Comparison of ENCODE assay signal across 7 mouse cellular contexts in the genomic region with DNA sequence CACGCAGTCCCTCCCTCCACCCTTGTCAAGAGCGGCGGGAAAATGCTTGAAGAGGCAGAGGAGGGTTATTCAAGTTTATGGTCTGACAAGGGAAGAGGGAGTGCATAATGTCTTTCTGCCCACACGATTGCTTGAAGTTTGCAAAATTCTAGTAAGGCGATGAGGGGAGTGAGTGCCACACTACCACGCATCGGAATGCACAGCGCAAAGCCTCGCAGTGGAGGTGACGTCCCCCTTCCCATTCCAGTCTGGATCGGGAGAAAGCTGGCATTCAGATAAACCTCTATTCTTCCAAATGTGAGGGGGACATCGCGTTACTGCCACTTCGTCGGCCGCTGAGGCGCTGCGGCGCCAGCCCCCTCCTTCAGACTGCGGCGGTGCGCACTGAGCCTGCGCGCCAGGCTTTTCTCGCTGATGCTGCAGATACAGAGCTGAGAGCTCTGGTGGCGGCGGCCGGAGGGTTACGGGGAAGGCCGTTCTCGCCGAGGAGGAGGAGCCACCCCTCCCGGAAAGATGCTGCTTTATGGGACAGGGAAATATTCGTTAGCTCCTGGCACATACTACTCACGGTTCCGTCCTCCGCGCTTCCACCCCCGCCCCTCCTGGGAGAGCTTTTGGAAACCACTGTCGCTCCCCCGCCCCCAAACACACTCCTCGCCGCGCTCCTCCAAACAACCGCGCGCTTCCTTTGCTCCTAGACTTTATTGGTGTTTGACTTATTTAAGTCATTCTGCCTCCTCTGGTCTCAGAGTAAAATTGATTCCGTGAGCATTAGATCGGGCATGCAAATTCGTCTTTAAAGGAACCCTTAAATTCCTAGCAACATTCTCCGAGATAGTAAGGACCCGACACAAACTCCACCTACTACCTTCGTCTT. TPM values are rescaled to one million over a fixed set of nuclear protein-coding genes. Genes with fewer than 3 reads are reported as not detected.
A peak's percentile ranks its signal among the peaks of the same experiment; 100 is the strongest.
DNase-seq lines count a peak whose midpoint lies in the region; ATAC-seq and TF ChIP-seq lines count a peak whose summit lies in the region.

No protein-coding gene starts in this region.

- H3K4me2 ChIP-seq in embryonic facial prominence, embryonic 13.5 days: peak overlapping the region; percentile 91
- peak overlapping the region; percentile 94 for H3K4me2 ChIP-seq in limb, embryonic 14.5 days (replicated peaks; ENCODE audit: low read depth, low read length, severe bottlenecking)
- H3K4me2 ChIP-seq in midbrain, embryonic 15.5 days: peak overlapping the region; percentile 97

- peaks cover 11% of the 10 kb centered on the region for H3K4me1 ChIP-seq in embryonic facial prominence, embryonic 13.5 days
- H3K4me1 ChIP-seq in heart, adult 2 months (ENCODE audit: control insufficient read depth, insufficient read depth, low read length): no peaks in the 10 kb centered on the region
- peaks cover 7% of the 10 kb centered on the region; the same call in 1 of the 2 replicates for H3K4me1 ChIP-seq in limb, embryonic 14.5 days (ENCODE audit: control insufficient read depth, insufficient read depth, low read length)
- H3K4me1 ChIP-seq in midbrain, embryonic 15.5 days: peaks cover 9% of the 10 kb centered on the region; the same call in 1 of the 2 replicates

- ATAC-seq in embryonic facial prominence, embryonic 13.5 days (ENCODE audit: insufficient number of reproducible peaks, insufficient read depth, low FRiP score, low TSS enrichment, low read depth): 0 out of 2 replicates have a peak, but pooled peaks have one; percentile 41
- peak; percentile 69 for ATAC-seq in limb, embryonic 14.5 days (ENCODE audit: low FRiP score, low read depth)
- ATAC-seq in midbrain, embryonic 15.5 days (replicated peaks): peak; percentile 75

- H3K4me3 ChIP-seq in embryonic facial prominence, embryonic 13.5 days: peak overlapping the region; percentile 69
- peak overlapping the region; percentile 64 for H3K4me3 ChIP-seq in heart, adult 2 months
- H3K4me3 ChIP-seq in limb, embryonic 14.5 days (replicated peaks; ENCODE audit: low read length): peak overlapping the region; percentile 68
- H3K4me3 ChIP-seq in midbrain, embryonic 15.5 days: peak overlapping the region; percentile 71

- DNase-seq in brain, adult 2 months (ENCODE audit: low read depth, low spot score): peak; percentile 91
- peak; percentile 72 to 78 for DNase-seq in heart, adult 2 months
- peak; percentile 40 for DNase-seq in kidney, adult 9 months
- peak; percentile 82 for DNase-seq in limb, embryonic 14.5 days (ENCODE audit: low spot score)
- DNase-seq in spleen, postnatal 14 days (ENCODE audit: low spot score in 2 of 2): peak; percentile 15 to 16

- no peak for TF ChIP-seq CTCF in heart, adult 2 months (IDR thresholded peaks at IDR 0.05)

- no peaks in the 10 kb centered on the region for H3K9me3 ChIP-seq in embryonic facial prominence, embryonic 13.5 days
- H3K9me3 ChIP-seq in limb, embryonic 14.5 days (ENCODE audit: control insufficient read depth, low read length): no peaks in the 10 kb centered on the region
- H3K9me3 ChIP-seq in midbrain, embryonic 15.5 days: no peaks in the 10 kb centered on the region

- no peaks in the 10 kb centered on the region for H3K36me3 ChIP-seq in embryonic facial prominence, embryonic 13.5 days
- H3K36me3 ChIP-seq in heart, adult 2 months (ENCODE audit: control insufficient read depth, insufficient read depth, low read length): no peaks in the 10 kb centered on the region
- no peaks in the 10 kb centered on the region for H3K36me3 ChIP-seq in limb, embryonic 14.5 days (ENCODE audit: control insufficient read depth, insufficient read depth, low read length)
- H3K36me3 ChIP-seq in midbrain, embryonic 15.5 days (replicated peaks): no peaks in the 10 kb centered on the region

- peak; percentile 46; the same call in 1 of the 2 replicates for TF ChIP-seq POLR2A in heart, adult 2 months (IDR thresholded peaks at IDR 0.05; ENCODE audit: insufficient read depth, low read depth, low read length)
- TF ChIP-seq POLR2A in limb, embryonic 14.5 days (IDR thresholded peaks at IDR 0.05; ENCODE audit: borderline replicate concordance, extremely low read depth, insufficient read depth, insufficient read length): peak; percentile 46; the same call in 1 of the 2 replicates

- TF ChIP-seq EP300 in heart, adult 2 months (IDR thresholded peaks at IDR 0.05; ENCODE audit: insufficient read depth, low read depth, low read length): no peak

- WGBS in embryonic facial prominence, embryonic 13.5 days: under 1% methylated on average over 53 of the region's 53 CpGs
- WGBS in heart, adult 2 months: under 1% methylated on average over 53 of the region's 53 CpGs
- under 1% methylated on average over 53 of the region's 53 CpGs for WGBS in limb, embryonic 14.5 days
- under 1% methylated on average over 53 of the region's 53 CpGs for WGBS in midbrain, embryonic 15.5 days

- H3K27ac ChIP-seq in embryonic facial prominence, embryonic 13.5 days: peak overlapping the region; percentile 96
- peak overlapping the region; percentile 88 for H3K27ac ChIP-seq in heart, adult 2 months
- peak overlapping the region; percentile 86 for H3K27ac ChIP-seq in limb, embryonic 14.5 days (replicated peaks; ENCODE audit: low read depth, low read length)
- H3K27ac ChIP-seq in midbrain, embryonic 15.5 days: peak overlapping the region; percentile 93

- peak overlapping the region; percentile 77 for H3K9ac ChIP-seq in embryonic facial prominence, embryonic 13.5 days
- peak overlapping the region; percentile 33 for H3K9ac ChIP-seq in heart, adult 2 months (ENCODE audit: low read depth, low read length)
- peak overlapping the region; percentile 68 for H3K9ac ChIP-seq in limb, embryonic 14.5 days (ENCODE audit: low read depth, low read length, severe bottlenecking)
- H3K9ac ChIP-seq in midbrain, embryonic 15.5 days: peak overlapping the region; percentile 80

- intact Hi-C loops in heart, adult 2 months (cut with DNase I): loop anchor here (2.0 to 10.0 kb wide), 4 partner anchors 42 to 1022 kb away; no protein-coding TSS in a partner anchor

- H3K27me3 ChIP-seq in embryonic facial prominence, embryonic 13.5 days: peaks cover 8% of the 10 kb centered on the region
- peaks cover 3% of the 10 kb centered on the region; the same call in 1 of the 2 replicates for H3K27me3 ChIP-seq in heart, adult 2 months (ENCODE audit: control insufficient read depth, insufficient read depth, low read length)
- peaks cover 6% of the 10 kb centered on the region; the same call in 1 of the 2 replicates for H3K27me3 ChIP-seq in limb, embryonic 14.5 days (ENCODE audit: control insufficient read depth, insufficient read depth, low read length)
- H3K27me3 ChIP-seq in midbrain, embryonic 15.5 days (replicated peaks): no peaks in the 10 kb centered on the region

- H3K79me2 ChIP-seq in heart, adult 2 months (replicated peaks; ENCODE audit: control insufficient read depth, insufficient read depth, low read length): 0 out of 2 replicates have a peak, but pooled peaks cover 2% of the 10 kb centered on the region

RNA-seq across cellular contexts. Expression of a gene that starts 2.0 kb away (rescaled TPM):
- polyA plus RNA-seq in embryonic facial prominence, embryonic 13.5 days (2015; fragmentation: Nextera tagmentation; extraction: Ambion mirVana): 14.3 and 14.7 TPM in 2 replicates
- total RNA-seq in heart, adult 2 months (2021): 100 to 1,000 TPM in 1 of 2 experiments, 10 to 100 TPM in 1; 82.7 to 107 TPM
- 44.0 and 72.3 TPM in 2 replicates for polyA plus RNA-seq in heart, adult 2 months (2012; rRNA removed)
- 13.7 and 14.8 TPM in 2 replicates for polyA plus RNA-seq in limb, embryonic 14.5 days (2012; rRNA removed)
- 12.5 and 14.7 TPM in 2 replicates for polyA plus RNA-seq in limb, embryonic 14.5 days (2014; fragmentation: Nextera tagmentation; extraction: Ambion mirVana)
- polyA plus RNA-seq in midbrain, embryonic 15.5 days (2015; fragmentation: Nextera tagmentation; extraction: Ambion mirVana): 25.4 and 28.1 TPM in 2 replicates

Comparison
In these comparisons a context has a peak if more than half of its experiments do, and no peak if none do; other contexts are left out.
1. Peak in every context shown above with its lines: DNase-seq, ATAC-seq, H3K4me3 ChIP-seq and H3K27ac ChIP-seq.
2. DNase-seq: peak in every context shown above with its lines; median percentile 91 in brain, adult 2 months; 82 in limb, embryonic 14.5 days; 75 in heart, adult 2 months; 40 in kidney, adult 9 months; 16 in spleen, postnatal 14 days.